Mouse (Mus musculus) erythroblast, embryonic 14.5 days (primary cell): ENCODE results near the gene Sorcs3. TPM values are rescaled to one million over a fixed set of nuclear protein-coding genes. Genes with fewer than 3 reads are reported as not detected.

Experiments
- H3K27me3 ChIP-seq: 2 replicates; pipeline ENCODE4 v1.6.1; 2012; ENCODE audit warnings: inconsistent platforms; ENCODE audit not compliant: control insufficient read depth
- H3K36me3 ChIP-seq: 2 replicates; pipeline ENCODE4 v1.6.1; 2012; ENCODE audit warnings: mild to moderate bottlenecking, inconsistent platforms; ENCODE audit not compliant: control insufficient read depth
- H3K4me1 ChIP-seq: 2 replicates; pipeline ENCODE4 v1.6.1; 2012; ENCODE audit warnings: inconsistent platforms; ENCODE audit not compliant: control insufficient read depth
- H3K4me3 ChIP-seq: replicated peaks from 2 replicates; pipeline ENCODE3; 2012; ENCODE audit warnings: moderate library complexity, mild to moderate bottlenecking, inconsistent platforms
- H3K9me3 ChIP-seq: 2 replicates; pipeline ENCODE4 v1.6.1; 2012; ENCODE audit warnings: low read length, inconsistent platforms, mixed read lengths; ENCODE audit not compliant: control insufficient read depth
- GATA1 ChIP-seq: IDR thresholded peaks from 2 replicates; pipeline ENCODE4 v1.6.1; 2012; ENCODE audit warnings: low read length, inconsistent platforms, mixed read lengths
- TAL1 ChIP-seq: IDR thresholded peaks from 3 replicates; pipeline ENCODE4 v1.6.1; 2012; ENCODE audit warnings: low read length, inconsistent platforms, mixed read lengths
- polyA plus RNA-seq: library from polyadenylated mRNA; stranded (reverse); fragments of >175 nt; gene quantifications from 2 replicates; pipeline ENCODE4 v1.2.3, GENCODE M21; 2012

Gene Sorcs3
- polyA plus RNA-seq, 1 experiment, result not detected

DNA sequence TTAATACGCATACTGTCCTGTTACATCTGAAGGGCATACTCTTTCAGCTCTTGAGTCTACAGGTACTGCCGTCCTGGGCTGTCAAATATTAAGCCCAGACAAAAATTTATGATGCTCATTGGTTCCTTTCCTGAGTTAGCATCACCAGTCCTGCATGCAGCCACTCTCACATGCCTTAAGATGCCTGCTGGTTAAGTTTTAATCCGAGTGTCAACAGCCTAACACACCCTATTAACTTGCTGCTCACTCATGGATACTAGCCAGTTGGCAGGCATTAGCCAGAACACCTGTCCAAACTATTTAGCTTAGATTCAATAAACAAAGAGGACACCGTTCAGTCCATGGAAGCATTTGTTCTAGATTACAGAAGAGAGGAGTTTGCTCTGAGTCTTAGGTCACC, 202.4 kb downstream of the Sorcs3 start:
- H3K36me3 ChIP-seq, result no peaks in the 10 kb centered on the region
- TF ChIP-seq GATA1 (no peak), TAL1 (no peak)
- no peak overlapping the region for H3K4me3 ChIP-seq
- no peaks in the 10 kb centered on the region for H3K27me3 ChIP-seq
- H3K9me3 ChIP-seq, result peaks cover 16% of the 10 kb centered on the region
- H3K4me1 ChIP-seq, result no peaks in the 10 kb centered on the region

- H3K27me3 ChIP-seq, result no peaks in the 10 kb centered on the region
- TF ChIP-seq GATA1 (no peak), TAL1 (no peak)
- H3K9me3 ChIP-seq, result peaks cover 16% of the 10 kb centered on the region
- no peak overlapping the region for H3K4me3 ChIP-seq
- no peaks in the 10 kb centered on the region for H3K36me3 ChIP-seq
- H3K4me1 ChIP-seq, result no peaks in the 10 kb centered on the region
These were observed 205.5 kb downstream of the Sorcs3 start for GRCm38 (mm10) chr19:48411332-48411731.

DNA sequence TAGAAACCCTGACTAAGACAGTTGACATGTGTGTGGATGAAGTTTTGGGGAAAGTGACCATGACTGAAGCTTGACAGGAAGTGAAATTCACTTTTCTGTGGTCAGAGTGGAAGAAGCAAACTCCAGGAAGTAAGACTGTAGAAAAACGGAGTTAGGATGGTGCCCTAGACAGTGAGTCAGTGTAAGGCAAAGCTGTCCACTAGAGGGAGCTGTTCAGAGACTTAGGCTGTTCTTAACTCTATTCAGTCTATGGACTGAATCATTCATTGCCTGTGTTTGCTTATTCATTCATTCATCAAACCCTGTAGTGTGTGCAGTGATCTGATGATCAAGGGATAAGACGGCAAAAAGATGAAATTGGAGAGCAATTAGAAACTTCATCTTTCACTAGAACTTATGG, 208.0 kb downstream of the Sorcs3 start:
- Histone ChIP-seq H3K4me3 (no peak overlapping the region), H3K27me3 (no peaks in the 10 kb centered on the region), H3K36me3 (no peaks in the 10 kb centered on the region), H3K9me3 (peaks cover 22% of the 10 kb centered on the region), H3K4me1 (no peaks in the 10 kb centered on the region)
- no peak for TF ChIP-seq GATA1
- no peak for TF ChIP-seq TAL1

DNA sequence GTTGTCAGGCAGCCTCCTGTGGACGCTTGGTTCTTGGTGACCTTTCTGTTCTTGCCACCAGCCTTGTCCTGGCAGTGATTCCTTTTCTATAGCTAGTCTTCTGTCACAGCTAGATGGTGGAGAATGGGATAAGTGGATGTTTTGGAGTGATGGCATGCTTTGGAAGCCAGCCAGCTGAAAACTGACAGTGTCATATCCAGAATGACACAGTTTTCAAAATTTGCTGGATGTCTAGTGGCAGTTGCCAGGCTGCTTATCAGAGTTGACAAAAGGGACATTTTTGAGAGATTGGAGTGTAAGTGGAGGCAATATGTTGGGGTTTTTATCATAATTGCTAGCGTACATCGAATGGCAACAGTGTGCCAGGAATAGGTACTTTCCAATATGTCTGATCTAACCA, 212.5 kb downstream of the Sorcs3 start:
- H3K9me3 ChIP-seq, result peaks cover 16% of the 10 kb centered on the region
- H3K4me1 ChIP-seq, result no peaks in the 10 kb centered on the region
- H3K27me3 ChIP-seq, result no peaks in the 10 kb centered on the region
- no peaks in the 10 kb centered on the region for H3K36me3 ChIP-seq
- no peak overlapping the region for H3K4me3 ChIP-seq
- TF ChIP-seq GATA1 (no peak), TAL1 (no peak)

DNA sequence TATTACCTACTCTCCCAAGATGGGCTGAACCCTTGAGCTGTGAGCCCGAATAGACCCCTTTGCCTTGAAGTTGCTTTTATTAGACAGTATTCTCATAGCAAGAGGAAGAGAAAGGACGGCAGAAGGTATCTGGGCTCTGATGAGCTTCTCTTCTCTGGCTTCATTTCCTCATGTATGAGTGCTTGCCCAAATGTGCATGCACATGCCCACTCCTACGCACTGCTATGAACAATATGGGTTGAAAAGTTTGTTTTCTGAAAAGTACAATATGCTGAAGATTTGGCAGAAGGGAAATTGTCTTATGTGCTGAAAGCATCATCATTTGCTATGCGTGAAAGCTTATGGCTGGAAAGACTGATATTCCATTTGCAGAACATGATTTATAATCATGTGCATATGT, 223.4 kb downstream of the Sorcs3 start:
- no peak for TF ChIP-seq GATA1
- TF ChIP-seq TAL1, result no peak
- Histone ChIP-seq H3K4me3 (no peak overlapping the region), H3K36me3 (no peaks in the 10 kb centered on the region), H3K9me3 (peaks cover 19% of the 10 kb centered on the region), H3K4me1 (no peaks in the 10 kb centered on the region), H3K27me3 (no peaks in the 10 kb centered on the region)

DNA sequence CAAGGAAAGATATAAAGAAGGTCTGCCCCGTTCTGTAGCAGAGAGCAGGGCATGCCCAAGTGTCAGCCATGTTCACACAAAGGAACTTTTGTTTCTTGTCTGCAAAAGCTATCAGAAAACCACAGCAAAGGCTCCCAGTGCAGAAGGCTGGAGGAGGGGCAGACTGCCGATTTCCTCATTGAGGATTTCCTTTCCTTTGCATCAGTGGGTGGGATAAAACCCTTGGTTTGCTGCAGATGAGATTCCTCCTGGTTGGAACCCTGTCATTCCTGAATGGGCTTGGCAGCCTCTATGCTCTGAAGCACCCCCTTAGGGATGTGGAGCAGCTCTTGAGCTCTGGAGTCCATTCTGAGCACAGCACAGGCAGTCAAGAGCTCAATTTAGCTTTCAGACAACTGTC, 223.9 kb downstream of the Sorcs3 start:
- H3K27me3 ChIP-seq, result no peaks in the 10 kb centered on the region
- TF ChIP-seq TAL1 (no peak), GATA1 (no peak)
- peaks cover 14% of the 10 kb centered on the region for H3K9me3 ChIP-seq
- no peaks in the 10 kb centered on the region for H3K4me1 ChIP-seq
- no peak overlapping the region for H3K4me3 ChIP-seq
- H3K36me3 ChIP-seq, result no peaks in the 10 kb centered on the region

DNA sequence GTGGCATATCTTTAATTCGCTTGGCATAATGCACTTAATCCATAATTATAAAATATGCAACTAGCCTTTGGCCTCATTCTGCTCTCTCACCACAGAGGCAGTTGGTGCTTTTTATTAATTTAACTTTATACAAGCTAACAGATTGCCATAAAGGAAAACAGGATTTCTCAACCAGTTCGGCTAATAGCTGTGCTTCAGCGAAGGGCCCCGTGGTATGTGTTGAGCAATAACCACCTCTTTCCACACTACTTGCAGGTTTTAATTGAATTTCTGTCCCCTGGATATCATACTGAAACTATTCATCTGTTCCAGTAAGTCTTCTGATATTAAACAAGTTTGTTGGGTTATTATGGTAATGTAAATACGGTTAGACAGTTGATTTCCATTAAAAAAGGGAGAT, 224.5 kb downstream of the Sorcs3 start:
- peaks cover 12% of the 10 kb centered on the region for H3K9me3 ChIP-seq
- H3K36me3 ChIP-seq, result no peaks in the 10 kb centered on the region
- TF ChIP-seq TAL1 (no peak), GATA1 (no peak)
- H3K27me3 ChIP-seq, result no peaks in the 10 kb centered on the region
- H3K4me3 ChIP-seq, result no peak overlapping the region
- H3K4me1 ChIP-seq, result no peaks in the 10 kb centered on the region

DNA sequence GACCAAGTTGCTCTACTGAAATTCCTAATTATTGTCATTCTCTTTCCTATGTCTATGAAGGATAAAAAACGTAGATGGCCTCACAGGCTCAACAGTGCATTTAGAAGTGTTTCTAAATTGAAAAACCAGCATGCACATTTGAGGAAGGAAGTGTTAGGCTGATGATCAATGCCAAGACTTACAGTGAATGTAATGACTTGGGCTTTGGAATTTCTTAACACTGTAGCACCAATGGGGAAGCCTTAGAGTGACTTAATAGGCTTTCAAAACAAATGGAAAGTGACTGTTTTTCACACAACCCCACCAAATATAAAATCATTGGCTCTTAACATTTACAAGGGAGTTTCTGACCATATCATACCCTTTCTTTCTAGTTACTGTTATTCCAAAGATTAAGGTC, 232.6 kb downstream of the Sorcs3 start:
- Histone ChIP-seq H3K27me3 (no peaks in the 10 kb centered on the region), H3K4me3 (no peak overlapping the region), H3K4me1 (no peaks in the 10 kb centered on the region), H3K36me3 (no peaks in the 10 kb centered on the region), H3K9me3 (peaks cover 2% of the 10 kb centered on the region)
- TF ChIP-seq GATA1 (no peak), TAL1 (no peak)

DNA sequence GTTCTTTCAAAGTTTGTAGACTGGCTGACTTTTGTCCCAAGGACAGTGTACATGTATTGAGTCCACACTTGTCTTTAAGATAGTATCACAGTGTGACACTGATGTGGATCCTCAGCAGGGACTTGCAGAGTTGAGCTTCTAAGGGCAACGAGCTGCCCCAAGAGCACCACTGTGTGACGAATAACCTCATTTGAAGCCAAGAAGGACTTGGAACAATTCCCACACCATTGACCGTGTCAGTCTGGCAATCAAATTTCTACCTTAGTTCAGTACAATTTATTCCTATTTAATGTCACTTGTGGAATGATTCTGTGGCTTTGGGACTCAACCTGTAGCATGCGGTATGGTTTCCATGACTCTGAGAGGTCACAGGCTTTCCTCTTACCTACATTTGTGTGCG, 255.3 kb downstream of the Sorcs3 start:
- peaks cover 13% of the 10 kb centered on the region for H3K9me3 ChIP-seq
- no peak overlapping the region for H3K4me3 ChIP-seq
- H3K4me1 ChIP-seq, result no peaks in the 10 kb centered on the region
- TF ChIP-seq TAL1 (no peak), GATA1 (no peak)
- H3K36me3 ChIP-seq, result no peaks in the 10 kb centered on the region
- no peaks in the 10 kb centered on the region for H3K27me3 ChIP-seq

GRCm38 (mm10) chr19:48462426-48462825, 256.6 kb downstream of the Sorcs3 start:
- TF ChIP-seq TAL1 (no peak), GATA1 (no peak)
- H3K27me3 ChIP-seq, result no peaks in the 10 kb centered on the region

More at GRCm38 (mm10) chr19:48462426-48462825, 256.6 kb downstream of the Sorcs3 start:
- no peak overlapping the region for H3K4me3 ChIP-seq
- no peaks in the 10 kb centered on the region for H3K36me3 ChIP-seq
- peaks cover 13% of the 10 kb centered on the region for H3K9me3 ChIP-seq
- H3K4me1 ChIP-seq, result no peaks in the 10 kb centered on the region
